Mouse (Mus musculus): ENCODE measurements around the gene Cntnap2.

Cntnap2 gene

DNA sequence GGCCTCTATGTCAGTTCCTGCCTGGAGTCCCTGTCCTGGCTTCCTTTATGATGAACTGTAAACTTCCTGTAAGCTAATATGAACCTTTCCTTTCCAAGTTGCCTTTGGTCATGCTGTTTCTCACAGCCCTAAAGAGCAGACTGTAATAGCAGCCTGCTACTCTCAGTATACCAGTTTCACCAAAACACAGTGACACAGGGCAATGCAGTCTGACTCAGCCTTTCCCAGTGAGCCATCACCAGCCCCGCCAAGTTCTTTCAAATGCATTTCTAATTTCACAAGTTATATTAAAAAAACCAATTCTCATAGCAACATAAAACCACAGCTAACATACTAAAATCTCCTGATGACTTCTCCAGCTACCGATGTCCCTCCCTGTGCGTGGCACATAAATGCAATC, 2285.5 kb downstream of the Cntnap2 start:
- no peak for DNase-seq (ENCODE audit: low read depth, low spot score)

- no peak for DNase-seq (ENCODE audit: low read depth, low spot score)
These were observed 2291.0 kb downstream of the Cntnap2 start for GRCm38 (mm10) chr6:47350100-47350690.

Measured in retina, postnatal 7 days (tissue).